Mouse (Mus musculus) macrophage (primary cell): ENCODE data around the gene Ddx1. TPM values are rescaled to one million over a fixed set of nuclear protein-coding genes. Genes with fewer than 3 reads are reported as not detected.

ENCODE experiments used
- H3K27ac ChIP-seq: fragments of 350-480 bp; formaldehyde crosslinking; 2 replicates; pipeline ENCODE4 v1.9.0; 2021
- H3K36me3 ChIP-seq: fragments of 350-480 bp; formaldehyde crosslinking; 2 replicates; pipeline ENCODE4 v1.9.0; 2021; ENCODE audit errors: inconsistent target
- H3K4me3 ChIP-seq: fragments of 350-480 bp; formaldehyde crosslinking; 2 replicates; pipeline ENCODE4 v1.9.0; 2021; ENCODE audit errors: inconsistent target
- H3K79me2 ChIP-seq: fragments of 350-480 bp; formaldehyde crosslinking; 2 replicates; pipeline ENCODE4 v1.9.0; 2021; ENCODE audit errors: inconsistent target
- WGBS: methylation state at CpG from one replicate; pipeline ENCODE4 v1.1.7; 2026; ENCODE audit warnings: inconsistent platforms; ENCODE audit not compliant: missing documents; 5-methylcytosine and 5-hydroxymethylcytosine counted together
- polyA plus RNA-seq: library from polyadenylated mRNA; stranded (reverse); fragments of 250-400 nt; gene quantifications from 3 replicates; pipeline ENCODE4 v1.2.4, GENCODE M21; 2018; ENCODE audit warnings: inconsistent platforms

The Ddx1 gene
- polyA plus RNA-seq, 1 experiment from 2014 or later = 74.0 TPM

DNA sequence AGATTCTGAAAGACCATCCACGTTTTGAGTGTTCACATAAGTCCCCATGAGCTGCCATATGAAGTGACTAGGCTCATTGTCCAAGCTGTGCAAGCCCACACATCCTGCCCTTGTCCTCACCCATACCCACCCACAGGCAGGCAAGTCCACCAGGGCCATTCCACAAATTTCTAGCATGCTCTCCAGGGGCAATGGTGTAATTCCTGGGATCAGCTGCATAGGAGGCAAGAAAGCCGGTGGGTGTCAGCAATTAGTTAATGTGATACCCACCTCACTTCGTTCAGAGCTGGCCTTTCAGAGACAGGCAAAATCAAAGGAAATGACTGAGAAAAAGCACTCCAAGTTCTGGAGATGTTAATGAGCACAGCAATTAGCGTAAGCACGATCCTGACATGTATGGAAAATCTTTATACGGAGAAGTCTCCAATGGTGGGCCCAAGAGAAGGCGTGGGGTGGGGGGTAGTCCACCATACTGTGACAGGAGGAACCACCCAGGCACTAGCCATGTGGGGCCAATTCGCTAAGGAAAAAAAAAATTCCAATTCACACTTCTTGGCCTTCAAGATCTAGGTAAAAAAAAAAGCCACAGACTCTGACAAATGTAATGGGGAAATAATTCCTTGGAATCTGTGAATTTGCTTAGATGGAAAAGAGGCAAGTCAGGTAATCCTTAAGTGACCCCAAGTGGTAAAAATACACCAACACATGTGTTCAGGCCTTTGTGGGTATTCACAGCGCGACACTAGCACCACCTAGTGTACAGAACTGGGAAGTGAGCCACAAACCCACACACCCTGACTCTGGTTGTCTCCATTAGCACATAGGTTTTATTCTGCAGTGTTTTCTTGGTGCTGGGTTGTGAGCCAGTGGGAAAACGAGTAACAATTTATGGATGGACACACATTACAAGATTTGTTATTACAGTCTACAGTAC, 34.4 kb downstream of the Ddx1 start:
- peaks cover 16% of the 10 kb centered on the region for H3K36me3 ChIP-seq
- no peaks in the 10 kb centered on the region for H3K79me2 ChIP-seq
- WGBS = 52% methylated on average over 11 of the region's 11 CpGs
- no peak overlapping the region for H3K27ac ChIP-seq
- H3K4me3 ChIP-seq = no peak overlapping the region

DNA sequence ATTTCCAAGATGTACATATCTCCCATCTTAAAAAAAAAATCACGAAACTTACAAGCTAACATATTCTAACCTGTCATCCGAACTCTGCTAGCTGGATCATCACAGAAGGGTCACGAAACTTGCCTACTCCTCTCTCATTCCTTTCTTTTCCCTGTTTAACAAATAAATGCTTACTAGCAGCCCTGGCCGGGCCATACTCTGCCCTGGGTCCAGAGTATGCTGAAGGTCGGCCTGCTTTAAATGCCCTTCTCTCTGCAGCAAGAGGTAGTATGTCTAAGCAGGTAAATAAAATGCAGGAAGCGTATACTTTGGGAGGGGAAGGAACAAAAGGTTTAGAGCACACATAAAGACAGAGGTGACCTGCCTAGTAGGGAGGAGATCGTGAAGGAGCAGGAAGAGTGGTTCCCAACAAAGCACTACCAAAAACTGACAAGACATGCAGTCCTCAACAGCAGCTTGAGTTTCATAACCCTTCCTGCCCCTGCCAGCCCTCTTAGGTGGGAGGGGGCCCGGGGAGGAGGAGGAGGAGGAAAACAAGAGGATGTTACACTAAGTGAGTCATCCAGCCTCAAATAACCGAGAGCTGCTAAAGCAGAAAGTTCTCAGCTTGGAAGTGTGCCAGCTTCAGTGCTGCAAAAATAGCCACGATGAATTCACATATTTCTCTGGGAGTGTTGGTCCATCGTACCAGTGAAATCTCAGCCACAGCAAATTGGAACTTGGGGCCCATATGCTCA, 37.1 kb downstream of the Ddx1 start:
- no peaks in the 10 kb centered on the region for H3K36me3 ChIP-seq
- H3K4me3 ChIP-seq = no peak overlapping the region
- 55% methylated on average over 11 of the region's 11 CpGs for WGBS
- H3K79me2 ChIP-seq = no peaks in the 10 kb centered on the region
- H3K27ac ChIP-seq = no peak overlapping the region

GRCm38 (mm10) chr12:13209692-13210377, 39.2 kb downstream of the Ddx1 start:
- no peaks in the 10 kb centered on the region for H3K36me3 ChIP-seq
- H3K79me2 ChIP-seq = no peaks in the 10 kb centered on the region
- WGBS = 94% methylated on average over 13 of the region's 13 CpGs
- no peak overlapping the region for H3K4me3 ChIP-seq
- H3K27ac ChIP-seq = no peak overlapping the region

DNA sequence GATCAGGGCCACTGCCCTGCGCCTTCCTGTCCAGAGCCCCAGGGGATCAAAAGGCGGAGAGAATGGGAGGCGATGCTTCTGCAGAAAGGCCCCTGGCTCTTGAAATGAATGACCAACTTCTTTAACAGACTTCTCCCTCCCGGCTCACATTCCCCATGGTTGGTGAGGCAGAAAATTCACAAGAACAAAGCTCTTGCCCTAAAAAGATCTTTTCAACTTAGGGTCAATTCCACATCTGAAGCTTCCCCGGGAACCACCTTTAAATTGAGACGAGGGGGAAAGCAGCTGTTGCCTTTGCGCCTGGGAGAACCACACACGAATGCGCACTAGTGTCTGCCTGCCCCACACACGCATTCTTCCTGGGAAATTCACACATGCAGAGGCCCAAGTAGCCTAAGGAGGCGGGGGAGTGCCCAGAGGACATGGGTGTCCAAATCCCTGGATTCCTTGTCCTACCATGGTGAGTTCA, 40.0 kb downstream of the Ddx1 start:
- Histone ChIP-seq H3K36me3 (no peaks in the 10 kb centered on the region), H3K79me2 (no peaks in the 10 kb centered on the region), H3K4me3 (no peak overlapping the region), H3K27ac (no peak overlapping the region)
- 95% methylated on average over 11 of the region's 11 CpGs for WGBS

DNA sequence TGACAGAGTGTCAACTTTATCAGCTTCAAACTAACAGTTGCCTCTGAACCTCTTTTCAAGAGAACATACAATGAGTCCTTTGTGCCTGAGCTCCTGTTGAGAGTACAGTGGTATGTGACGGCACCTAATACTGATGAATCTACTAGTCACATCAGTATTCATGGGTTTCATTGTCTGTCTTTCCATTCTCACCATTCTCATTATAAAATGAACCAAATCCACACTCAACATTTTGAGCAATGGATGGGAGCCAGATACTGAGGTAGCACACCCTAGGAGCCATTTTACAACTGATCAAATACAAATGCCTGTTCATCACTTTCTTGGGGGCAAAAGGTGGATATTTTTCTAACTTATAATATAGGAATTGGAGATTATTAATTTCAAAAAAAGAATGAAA, 40.5 kb downstream of the Ddx1 start:
- H3K27ac ChIP-seq = no peak overlapping the region
- no peak overlapping the region for H3K4me3 ChIP-seq
- 90% methylated on average over 1 of the region's 1 CpGs for WGBS
- no peaks in the 10 kb centered on the region for H3K36me3 ChIP-seq
- no peaks in the 10 kb centered on the region for H3K79me2 ChIP-seq

GRCm38 (mm10) chr12:13207099-13207498, 41.9 kb downstream of the Ddx1 start:
- Histone ChIP-seq H3K79me2 (no peaks in the 10 kb centered on the region), H3K27ac (no peak overlapping the region), H3K36me3 (no peaks in the 10 kb centered on the region), H3K4me3 (no peak overlapping the region)
- 93% methylated on average over 8 of the region's 8 CpGs for WGBS

- Histone ChIP-seq H3K79me2 (no peaks in the 10 kb centered on the region), H3K36me3 (no peaks in the 10 kb centered on the region), H3K27ac (no peak overlapping the region), H3K4me3 (no peak overlapping the region)
- WGBS = 84% methylated on average over 3 of the region's 3 CpGs
Observed at GRCm38 (mm10) chr12:13205733-13206132, 43.3 kb downstream of the Ddx1 start.

DNA sequence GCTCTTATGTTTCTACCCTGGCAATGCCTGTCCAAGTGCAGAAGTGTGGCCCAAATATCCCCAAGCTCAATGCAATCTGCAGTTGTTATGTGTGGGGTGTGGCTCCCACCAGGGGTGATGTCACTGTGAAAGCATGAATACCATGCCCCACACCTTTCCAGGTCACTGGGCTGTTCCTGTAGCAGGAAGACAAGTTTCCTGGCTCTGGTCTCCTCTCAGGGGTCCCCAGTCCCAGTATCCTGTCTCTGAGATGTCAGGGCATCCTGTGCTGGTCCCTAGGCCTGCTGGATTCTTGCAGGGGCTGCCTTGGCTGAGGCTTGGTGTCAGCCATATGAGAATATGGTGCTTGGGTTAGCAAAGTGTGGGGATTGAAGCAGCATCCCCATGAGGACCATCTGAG, 46.7 kb downstream of the Ddx1 start:
- no peak overlapping the region for H3K27ac ChIP-seq
- H3K4me3 ChIP-seq = no peak overlapping the region
- H3K36me3 ChIP-seq = no peaks in the 10 kb centered on the region
- H3K79me2 ChIP-seq = no peaks in the 10 kb centered on the region

- Histone ChIP-seq H3K79me2 (no peaks in the 10 kb centered on the region), H3K4me3 (no peak overlapping the region), H3K27ac (no peak overlapping the region), H3K36me3 (no peaks in the 10 kb centered on the region)
- WGBS = 92% methylated on average over 6 of the region's 6 CpGs
Observed at GRCm38 (mm10) chr12:13200576-13200975, 48.4 kb downstream of the Ddx1 start.

- Histone ChIP-seq H3K27ac (no peak overlapping the region), H3K4me3 (no peak overlapping the region), H3K79me2 (no peaks in the 10 kb centered on the region), H3K36me3 (no peaks in the 10 kb centered on the region)
- WGBS = 79% methylated on average over 12 of the region's 13 CpGs
Observed at GRCm38 (mm10) chr12:13199338-13200301, 49.4 kb downstream of the Ddx1 start.

- WGBS = 100% methylated on average over 3 of the region's 3 CpGs
- Histone ChIP-seq H3K36me3 (no peaks in the 10 kb centered on the region), H3K4me3 (no peak overlapping the region), H3K27ac (no peak overlapping the region), H3K79me2 (no peaks in the 10 kb centered on the region)
Observed at GRCm38 (mm10) chr12:13198157-13198556, 50.9 kb downstream of the Ddx1 start.

- WGBS = 80% methylated on average over 4 of the region's 4 CpGs
- H3K36me3 ChIP-seq = no peaks in the 10 kb centered on the region
- no peak overlapping the region for H3K4me3 ChIP-seq
- no peaks in the 10 kb centered on the region for H3K79me2 ChIP-seq
- H3K27ac ChIP-seq = no peak overlapping the region
Observed at GRCm38 (mm10) chr12:13196146-13196545, 52.9 kb downstream of the Ddx1 start.

GRCm38 (mm10) chr12:13195506-13195905, 53.5 kb downstream of the Ddx1 start:
- H3K79me2 ChIP-seq = no peaks in the 10 kb centered on the region
- H3K27ac ChIP-seq = no peak overlapping the region
- no peaks in the 10 kb centered on the region for H3K36me3 ChIP-seq
- H3K4me3 ChIP-seq = no peak overlapping the region
